Mouse (Mus musculus): ENCODE measurements around the gene Cadps2. TPM values are rescaled to one million over a fixed set of nuclear protein-coding genes. Genes with fewer than 3 reads are reported as not detected.

Cadps2 gene
- total and polyA plus RNA-seq, 2 experiments: 2.7 to 19.5 TPM

GRCm38 (mm10) chr6:23386711-23387110, 452.5 kb downstream of the Cadps2 start:
- Histone ChIP-seq H3K79me2 (ENCODE audit: control insufficient read depth, insufficient read depth, low read length) (no peaks in the 10 kb centered on the region), H3K4me3 (ENCODE audit: insufficient read depth, low read depth, low read length) (no peak overlapping the region), H3K9ac (ENCODE audit: low read depth, low read length) (no peak overlapping the region), H3K27me3 (ENCODE audit: control insufficient read depth, insufficient read depth, low read length) (no peaks in the 10 kb centered on the region), H3K4me1 (ENCODE audit: control insufficient read depth, insufficient read depth, low read length) (peaks cover 4% of the 10 kb centered on the region), H3K36me3 (ENCODE audit: control insufficient read depth, insufficient read depth, low read length) (peaks cover 2% of the 10 kb centered on the region; the same call in 1 of the 2 replicates), H3K27ac (replicated peaks; ENCODE audit: insufficient read depth, low read depth, low read length) (no peak overlapping the region)
- no peak for TF ChIP-seq POLR2A (IDR thresholded peaks at IDR 0.05; ENCODE audit: extremely low read depth, insufficient read depth, low read length)
- TF ChIP-seq CTCF (IDR thresholded peaks at IDR 0.05; ENCODE audit: low read depth, low read length): no peak
- 34% methylated on average over 5 of the region's 5 CpGs for WGBS
- DNase-seq (ENCODE audit: extremely low read depth, low read depth, low spot score): peak; percentile 28

GRCm38 (mm10) chr6:23383004-23383347, 456.2 kb downstream of the Cadps2 start:
- Histone ChIP-seq H3K27ac (replicated peaks; ENCODE audit: insufficient read depth, low read depth, low read length) (no peak overlapping the region), H3K4me1 (ENCODE audit: control insufficient read depth, insufficient read depth, low read length) (peaks cover 2% of the 10 kb centered on the region), H3K79me2 (ENCODE audit: control insufficient read depth, insufficient read depth, low read length) (no peaks in the 10 kb centered on the region), H3K27me3 (ENCODE audit: control insufficient read depth, insufficient read depth, low read length) (no peaks in the 10 kb centered on the region), H3K4me3 (ENCODE audit: insufficient read depth, low read depth, low read length) (no peak overlapping the region), H3K36me3 (ENCODE audit: control insufficient read depth, insufficient read depth, low read length) (peaks cover 2% of the 10 kb centered on the region; the same call in 1 of the 2 replicates), H3K9ac (ENCODE audit: low read depth, low read length) (no peak overlapping the region)
- no peak for DNase-seq (ENCODE audit: extremely low read depth, low read depth, low spot score)
- 66% methylated on average over 1 of the region's 1 CpGs for WGBS
- TF ChIP-seq POLR2A (IDR thresholded peaks at IDR 0.05; ENCODE audit: extremely low read depth, insufficient read depth, low read length): no peak
- no peak for TF ChIP-seq CTCF (IDR thresholded peaks at IDR 0.05; ENCODE audit: low read depth, low read length)

- Histone ChIP-seq H3K9ac (ENCODE audit: low read depth, low read length) (no peak overlapping the region), H3K4me3 (ENCODE audit: insufficient read depth, low read depth, low read length) (no peak overlapping the region), H3K27me3 (ENCODE audit: control insufficient read depth, insufficient read depth, low read length) (no peaks in the 10 kb centered on the region), H3K4me1 (ENCODE audit: control insufficient read depth, insufficient read depth, low read length) (no peaks in the 10 kb centered on the region), H3K36me3 (ENCODE audit: control insufficient read depth, insufficient read depth, low read length) (peaks cover 2% of the 10 kb centered on the region; the same call in 1 of the 2 replicates), H3K79me2 (ENCODE audit: control insufficient read depth, insufficient read depth, low read length) (no peaks in the 10 kb centered on the region), H3K27ac (replicated peaks; ENCODE audit: insufficient read depth, low read depth, low read length) (no peak overlapping the region)
- 68% methylated on average over 12 of the region's 12 CpGs for WGBS
- TF ChIP-seq POLR2A (IDR thresholded peaks at IDR 0.05; ENCODE audit: extremely low read depth, insufficient read depth, low read length) (no peak), CTCF (IDR thresholded peaks at IDR 0.05; ENCODE audit: low read depth, low read length) (no peak)
- DNase-seq (ENCODE audit: extremely low read depth, low read depth, low spot score): no peak
Measured at GRCm38 (mm10) chr6:23382283-23383003, 456.8 kb downstream of the Cadps2 start.

- Histone ChIP-seq H3K27me3 (ENCODE audit: control insufficient read depth, insufficient read depth, low read length) (no peaks in the 10 kb centered on the region), H3K36me3 (ENCODE audit: control insufficient read depth, insufficient read depth, low read length) (no peaks in the 10 kb centered on the region), H3K27ac (replicated peaks; ENCODE audit: insufficient read depth, low read depth, low read length) (no peak overlapping the region), H3K79me2 (ENCODE audit: control insufficient read depth, insufficient read depth, low read length) (no peaks in the 10 kb centered on the region), H3K9ac (ENCODE audit: low read depth, low read length) (no peak overlapping the region), H3K4me3 (ENCODE audit: insufficient read depth, low read depth, low read length) (no peak overlapping the region), H3K4me1 (ENCODE audit: control insufficient read depth, insufficient read depth, low read length) (no peaks in the 10 kb centered on the region)
- WGBS: 84% methylated on average over 7 of the region's 7 CpGs
- no peak for DNase-seq (ENCODE audit: extremely low read depth, low read depth, low spot score)
- TF ChIP-seq CTCF (IDR thresholded peaks at IDR 0.05; ENCODE audit: low read depth, low read length) (no peak), POLR2A (IDR thresholded peaks at IDR 0.05; ENCODE audit: extremely low read depth, insufficient read depth, low read length) (no peak)
Measured at GRCm38 (mm10) chr6:23376327-23376726, 462.9 kb downstream of the Cadps2 start.

- Histone ChIP-seq H3K36me3 (ENCODE audit: control insufficient read depth, insufficient read depth, low read length) (no peaks in the 10 kb centered on the region), H3K9ac (ENCODE audit: low read depth, low read length) (no peak overlapping the region), H3K27me3 (ENCODE audit: control insufficient read depth, insufficient read depth, low read length) (no peaks in the 10 kb centered on the region), H3K4me3 (ENCODE audit: insufficient read depth, low read depth, low read length) (no peak overlapping the region), H3K27ac (replicated peaks; ENCODE audit: insufficient read depth, low read depth, low read length) (no peak overlapping the region), H3K4me1 (ENCODE audit: control insufficient read depth, insufficient read depth, low read length) (no peaks in the 10 kb centered on the region), H3K79me2 (ENCODE audit: control insufficient read depth, insufficient read depth, low read length) (no peaks in the 10 kb centered on the region)
- 87% methylated on average over 8 of the region's 8 CpGs for WGBS
- TF ChIP-seq POLR2A (IDR thresholded peaks at IDR 0.05; ENCODE audit: extremely low read depth, insufficient read depth, low read length): no peak
- no peak for DNase-seq (ENCODE audit: extremely low read depth, low read depth, low spot score)
Measured at GRCm38 (mm10) chr6:23361842-23362451, 477.3 kb downstream of the Cadps2 start.

GRCm38 (mm10) chr6:23360596-23360995, 478.6 kb downstream of the Cadps2 start:
- Histone ChIP-seq H3K79me2 (ENCODE audit: control insufficient read depth, insufficient read depth, low read length) (no peaks in the 10 kb centered on the region), H3K9ac (ENCODE audit: low read depth, low read length) (no peak overlapping the region), H3K4me1 (ENCODE audit: control insufficient read depth, insufficient read depth, low read length) (no peaks in the 10 kb centered on the region), H3K36me3 (ENCODE audit: control insufficient read depth, insufficient read depth, low read length) (0 out of 2 replicates have a peak, but pooled peaks cover 2% of the 10 kb centered on the region), H3K27me3 (ENCODE audit: control insufficient read depth, insufficient read depth, low read length) (no peaks in the 10 kb centered on the region), H3K27ac (replicated peaks; ENCODE audit: insufficient read depth, low read depth, low read length) (no peak overlapping the region), H3K4me3 (ENCODE audit: insufficient read depth, low read depth, low read length) (no peak overlapping the region)
- DNase-seq (ENCODE audit: extremely low read depth, low read depth, low spot score): no peak
- TF ChIP-seq CTCF (IDR thresholded peaks at IDR 0.05; ENCODE audit: low read depth, low read length) (no peak), POLR2A (IDR thresholded peaks at IDR 0.05; ENCODE audit: extremely low read depth, insufficient read depth, low read length) (no peak)
- 68% methylated on average over 2 of the region's 2 CpGs for WGBS

All from liver, adult 2 months (tissue).